Mouse (Mus musculus): ENCODE measurements around the gene Lamtor4.
A peak's percentile ranks its signal among the peaks of the same experiment; 100 is the strongest.
"Not testable (repeated sequence)": the region's sequence is repeated elsewhere in the genome, so short reads cannot be mapped to it uniquely, and the experiment has no call there.

The Lamtor4 gene

GRCm38 (mm10) chr5:138255353-138256093, at the start of gene Lamtor4:
Gene Lamtor4 (plus strand): TSS chr5:138255482.
- peak; percentile 93 to 96 for DNase-seq (ENCODE audit: low spot score in 2 of 2)

- DNase-seq (ENCODE audit: low spot score in 2 of 2): no peak
Measured at GRCm38 (mm10) chr5:138207253-138207652, 48.0 kb upstream of the Lamtor4 start.

DNA sequence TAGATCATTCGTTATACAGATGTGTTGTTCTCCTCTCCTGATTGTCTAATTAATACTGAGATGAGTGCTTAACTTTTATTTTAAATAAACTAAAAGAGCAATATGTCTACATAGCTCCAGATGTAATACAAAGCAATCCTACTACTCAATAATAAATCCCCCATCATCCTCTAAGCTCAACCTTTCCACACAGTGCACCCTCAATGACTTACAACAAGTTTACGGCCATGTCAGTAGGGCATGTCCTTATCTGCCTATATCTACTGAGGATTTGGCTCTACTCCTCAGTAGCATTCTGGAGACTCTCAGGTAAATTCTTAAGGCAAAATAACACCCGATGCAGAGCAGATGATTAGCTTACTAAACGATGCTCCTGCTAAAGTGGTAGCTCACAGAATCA, 47.4 kb upstream of the Lamtor4 start:
- DNase-seq (ENCODE audit: low spot score in 2 of 2): no peak

DNA sequence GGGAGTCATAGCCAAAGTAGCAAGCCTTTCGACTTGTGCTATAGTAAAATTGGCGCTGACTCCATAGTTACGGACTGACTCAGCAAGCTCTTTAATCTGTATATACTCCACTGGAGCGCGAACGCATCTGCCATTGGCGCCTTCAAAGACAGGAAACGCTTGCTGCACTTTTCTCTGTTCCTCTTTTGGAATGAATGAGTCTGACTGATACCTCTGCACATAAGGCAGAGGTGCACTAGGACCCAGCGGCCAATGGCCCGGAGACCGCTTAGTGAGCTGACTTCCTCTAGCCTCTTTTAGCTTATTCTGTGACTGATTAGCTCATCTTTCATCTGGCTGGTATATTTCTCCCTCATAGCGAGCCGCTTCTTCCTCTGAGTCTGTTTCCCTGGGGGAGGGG, 38.6 kb upstream of the Lamtor4 start:
- DNase-seq (ENCODE audit: low spot score in 2 of 2): not testable (repeated sequence)

DNA sequence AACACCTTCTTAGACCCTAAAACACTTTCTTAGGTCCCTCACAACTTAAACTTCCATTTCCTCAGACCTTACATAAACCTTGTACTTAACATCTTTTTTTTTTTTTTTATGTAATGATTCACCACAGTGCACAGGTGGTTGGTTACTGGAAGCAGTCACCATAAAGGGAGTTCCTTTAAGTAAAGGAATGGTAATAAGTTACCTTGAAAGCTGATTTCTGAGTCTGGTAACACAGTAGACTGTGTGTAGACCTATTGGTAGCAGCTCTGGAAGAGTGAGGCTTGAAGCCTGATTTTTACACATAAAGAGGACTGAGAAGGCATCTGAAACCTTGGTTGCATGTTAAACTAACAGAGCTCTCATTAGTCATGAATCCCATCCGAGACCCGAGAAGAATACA, 35.4 kb upstream of the Lamtor4 start:
- no peak for DNase-seq (ENCODE audit: low spot score in 2 of 2)

DNA sequence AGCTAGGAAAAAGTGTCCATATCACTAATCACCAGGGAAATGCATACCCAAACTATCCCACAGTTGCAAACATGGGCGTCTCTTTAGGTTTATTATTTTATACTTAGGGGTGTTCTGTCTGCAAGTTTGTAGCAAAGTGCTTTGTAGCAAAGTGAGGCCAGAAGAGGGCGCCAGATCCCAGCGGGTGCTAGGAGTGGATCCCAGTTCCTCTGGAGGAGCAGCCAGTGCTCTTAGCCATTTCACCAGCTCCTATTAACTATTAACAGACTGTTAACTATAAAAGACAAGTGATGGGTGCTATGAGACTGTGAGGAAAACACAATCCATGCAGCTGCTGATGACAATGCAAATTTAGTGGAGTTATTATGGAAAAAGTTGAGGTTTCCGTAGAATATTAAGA, 33.2 kb upstream of the Lamtor4 start:
- DNase-seq (ENCODE audit: low spot score in 2 of 2): peak; percentile 36 to 76

DNA sequence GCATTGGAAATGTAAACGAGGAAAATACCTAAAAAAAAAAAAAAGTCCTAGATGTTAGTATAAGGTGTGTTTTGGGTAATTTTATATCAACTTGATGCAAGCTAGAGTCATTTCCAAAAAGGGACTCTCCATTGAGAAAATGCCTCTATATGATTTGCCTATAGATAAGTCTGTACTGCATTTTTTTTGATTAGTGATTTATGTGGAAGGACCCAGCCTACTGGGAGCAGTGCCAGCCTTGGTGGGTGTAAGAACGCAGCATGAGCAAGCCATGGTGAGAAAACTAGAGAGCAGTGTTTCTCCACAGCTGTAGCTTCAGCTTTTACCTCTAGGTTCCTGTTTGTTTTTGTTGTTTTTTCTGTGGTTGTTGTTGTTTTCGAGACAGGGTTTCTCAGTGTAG, 32.0 kb upstream of the Lamtor4 start:
- DNase-seq (ENCODE audit: low spot score in 2 of 2): no peak

DNA sequence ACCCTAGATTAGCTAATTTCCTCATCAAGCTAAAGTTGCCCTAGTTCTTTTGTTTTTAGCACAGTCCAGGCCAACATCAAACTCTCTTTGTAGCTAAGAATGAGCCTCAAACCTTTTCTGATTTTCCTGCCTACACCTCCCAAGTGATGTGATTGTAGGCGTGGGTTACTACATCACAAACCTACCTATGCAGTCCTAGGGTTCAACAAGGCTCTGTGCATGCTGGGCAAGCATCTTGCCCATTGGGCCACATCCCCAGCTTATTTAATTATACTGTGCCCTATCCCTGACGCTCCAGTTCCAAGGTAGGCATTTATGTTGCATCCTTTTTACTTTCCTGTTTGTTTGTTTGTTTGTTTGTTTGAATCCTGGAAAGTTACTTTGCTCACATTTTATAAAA, 29.6 kb upstream of the Lamtor4 start, which contains the start of gene Nxpe5:
Nxpe5 (plus strand) TSS at position 199 of the 400 bp plus-strand sequence.
- DNase-seq (ENCODE audit: low spot score in 2 of 2): no peak

GRCm38 (mm10) chr5:138226491-138226890, 28.8 kb upstream of the Lamtor4 start:
- DNase-seq (ENCODE audit: low spot score in 2 of 2): no peak

GRCm38 (mm10) chr5:138227367-138227766, 27.9 kb upstream of the Lamtor4 start:
- DNase-seq (ENCODE audit: low spot score in 2 of 2): no peak

- no peak for DNase-seq (ENCODE audit: low spot score in 2 of 2)
Measured at GRCm38 (mm10) chr5:138228026-138228425, 27.3 kb upstream of the Lamtor4 start.

DNA sequence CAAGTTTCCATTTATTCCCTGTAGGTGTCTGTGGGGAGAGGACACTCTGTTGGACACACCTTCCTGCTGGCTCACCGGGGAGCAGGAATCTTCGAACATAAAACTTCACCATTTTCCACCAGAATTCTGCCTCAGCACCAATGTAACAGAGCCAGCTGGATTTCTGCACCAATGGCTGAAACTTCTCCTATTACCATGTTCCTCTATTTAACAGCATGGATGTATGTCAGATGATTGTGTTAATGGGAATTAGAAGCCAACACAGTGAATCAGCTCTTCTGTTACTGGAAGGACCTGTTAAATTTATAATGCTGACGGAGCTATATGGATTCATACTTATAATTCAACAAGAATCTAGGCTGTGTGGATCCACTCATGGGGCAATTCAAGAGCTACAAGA, 25.8 kb upstream of the Lamtor4 start:
- DNase-seq (ENCODE audit: low spot score in 2 of 2): no peak

- DNase-seq (ENCODE audit: low spot score in 2 of 2): no peak
Measured at GRCm38 (mm10) chr5:138233778-138234177, 21.5 kb upstream of the Lamtor4 start.

- no peak for DNase-seq (ENCODE audit: low spot score in 2 of 2)
Measured at GRCm38 (mm10) chr5:138234224-138234623, 21.1 kb upstream of the Lamtor4 start.

DNA sequence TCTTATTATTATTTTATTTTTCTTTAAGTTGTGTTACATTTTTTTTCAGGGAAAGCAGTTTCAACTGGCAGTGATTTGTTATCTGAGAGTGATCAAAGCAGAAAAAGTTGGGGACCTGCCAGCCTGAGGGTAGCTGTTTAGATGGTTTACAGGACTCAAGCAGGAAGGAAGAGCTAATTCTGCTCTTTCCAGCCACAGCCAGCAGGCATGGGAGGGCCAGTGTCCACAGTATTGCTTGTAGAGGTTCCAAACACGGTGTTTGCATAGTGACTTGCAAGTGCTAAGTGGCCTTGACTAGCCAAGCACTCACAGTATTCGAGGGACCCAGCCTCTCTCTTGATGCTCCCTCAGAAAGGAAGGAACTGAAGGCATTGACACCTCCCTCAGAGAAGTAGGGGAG, 13.8 kb upstream of the Lamtor4 start:
- DNase-seq (ENCODE audit: low spot score in 2 of 2): no peak

- no peak for DNase-seq (ENCODE audit: low spot score in 2 of 2)
Measured at GRCm38 (mm10) chr5:138251144-138251543, 4.1 kb upstream of the Lamtor4 start.

GRCm38 (mm10) chr5:138253061-138253460, 2.2 kb upstream of the Lamtor4 start:
- DNase-seq (ENCODE audit: low spot score in 2 of 2): no peak

DNA sequence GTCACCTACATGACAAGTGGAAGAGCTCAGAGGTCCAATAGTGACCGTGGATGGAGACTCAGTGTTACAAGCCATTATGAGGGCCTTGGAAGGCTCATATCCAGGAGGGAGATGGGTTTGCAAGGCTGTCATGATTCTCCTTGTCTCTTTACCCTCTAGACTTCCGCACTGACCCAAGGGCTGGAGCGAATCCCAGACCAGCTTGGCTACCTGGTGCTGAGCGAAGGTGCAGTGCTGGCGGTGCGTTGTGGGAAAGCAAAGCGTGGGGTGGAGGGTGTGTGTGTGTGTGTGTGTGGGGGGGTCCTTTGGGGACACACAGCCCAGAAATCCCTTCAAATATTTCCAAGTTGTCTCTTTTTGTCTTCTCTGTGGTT, 799 bp downstream of the Lamtor4 start:
- DNase-seq (ENCODE audit: low spot score in 2 of 2): no peak

DNA sequence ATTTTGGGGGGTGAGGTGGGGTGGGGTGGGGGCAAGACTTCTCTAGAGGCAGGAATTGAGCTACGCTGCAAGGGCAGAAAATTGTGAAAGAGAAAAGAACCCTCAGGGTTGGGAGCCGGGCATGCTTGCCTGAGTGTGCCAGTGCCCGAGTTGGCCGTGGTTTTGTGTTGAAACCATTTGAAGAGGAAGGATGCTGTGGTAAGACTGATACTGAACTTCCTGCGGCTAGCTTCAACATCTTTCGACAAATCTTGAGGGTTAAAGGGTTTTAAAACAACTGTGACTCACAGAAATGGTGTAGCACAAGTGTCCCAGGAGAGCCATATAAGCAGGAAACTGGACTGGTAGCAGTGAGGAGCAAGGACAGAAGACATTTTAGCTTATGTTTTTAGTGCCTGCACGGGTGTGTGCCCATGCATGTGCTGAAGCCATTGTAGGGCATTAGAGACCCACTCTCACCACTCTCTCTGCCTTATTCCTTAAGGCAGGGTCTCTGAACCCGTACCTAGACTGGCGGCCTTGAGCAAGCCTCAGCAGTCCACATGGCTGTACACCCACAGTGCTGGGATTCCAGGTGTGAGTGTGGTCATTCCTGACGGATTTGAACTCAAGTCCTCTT, 1.8 kb downstream of the Lamtor4 start:
- no peak for DNase-seq (ENCODE audit: low spot score in 2 of 2)

DNA sequence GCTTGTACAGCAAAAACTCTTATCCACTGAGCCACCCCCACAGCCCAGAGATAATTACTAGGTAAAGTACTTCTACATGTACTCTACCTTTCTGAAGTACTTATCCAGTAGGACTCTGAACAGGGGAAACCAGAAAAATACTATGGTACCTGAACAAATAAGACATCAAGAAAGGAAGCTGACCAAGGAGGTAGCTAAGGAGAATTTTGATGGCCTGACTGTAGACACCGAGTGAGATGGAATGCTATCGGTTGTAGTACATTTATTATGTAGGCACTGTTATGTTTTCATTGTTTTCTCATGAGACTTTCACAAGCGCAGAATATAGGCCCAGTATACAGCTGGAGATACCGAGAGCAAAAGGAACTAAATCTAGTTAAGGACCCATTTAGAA, 2.3 kb downstream of the Lamtor4 start:
- no peak for DNase-seq (ENCODE audit: low spot score in 2 of 2)

GRCm38 (mm10) chr5:138258078-138258477, 2.8 kb downstream of the Lamtor4 start:
- DNase-seq (ENCODE audit: low spot score in 2 of 2): no peak

DNA sequence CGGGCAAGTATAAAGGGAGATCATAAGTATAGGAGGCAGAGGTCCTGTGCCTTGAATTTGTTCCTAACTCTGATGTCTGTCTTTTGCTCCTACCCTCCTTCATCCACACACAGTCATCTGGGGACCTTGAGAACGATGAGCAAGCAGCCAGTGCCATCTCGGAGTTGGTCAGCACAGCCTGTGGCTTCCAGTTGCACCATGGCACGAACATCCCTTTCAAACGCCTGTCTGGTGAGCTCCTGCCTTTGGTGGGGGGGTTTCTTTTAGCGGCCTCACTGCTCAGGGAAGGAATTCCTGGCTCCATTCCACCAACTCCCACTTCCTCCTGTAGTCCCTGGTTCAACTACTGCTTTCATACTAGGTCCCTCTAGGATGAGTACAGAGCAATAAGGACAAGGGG, 3.3 kb downstream of the Lamtor4 start:
- DNase-seq (ENCODE audit: low spot score in 2 of 2): no peak

- no peak for DNase-seq (ENCODE audit: low spot score in 2 of 2)
Measured at GRCm38 (mm10) chr5:138258993-138259392, 3.7 kb downstream of the Lamtor4 start.

- no peak for DNase-seq (ENCODE audit: low spot score in 2 of 2)
Measured at GRCm38 (mm10) chr5:138260051-138260450, 4.8 kb downstream of the Lamtor4 start.
